Mouse (Mus musculus) kidney, embryonic 16.5 days (tissue): ENCODE measurements around the gene Nxn. TPM values are rescaled to one million over a fixed set of nuclear protein-coding genes. Genes with fewer than 3 reads are reported as not detected.

Experiments
- ATAC-seq: fragments of 200-750 bp; cut with Nextera tagmentation; 2 replicates; pipeline ENCODE4 v1.8.0; 2017; ENCODE audit warnings: moderate TSS enrichment; ENCODE audit not compliant: low FRiP score, low TSS enrichment
- H3K27ac ChIP-seq: fragments of 300-500 bp; sonication (generic); 2 replicates; pipeline ENCODE4 v1.5.1; 2014; ENCODE audit warnings: low read length
- H3K27me3 ChIP-seq: fragments of 300-500 bp; sonication (generic); 2 replicates; pipeline ENCODE4 v1.6.1; 2014; ENCODE audit warnings: low read length, control low read depth, mixed read lengths; ENCODE audit not compliant: insufficient read depth
- H3K36me3 ChIP-seq: fragments of 300-500 bp; sonication (generic); 2 replicates; pipeline ENCODE4 v1.6.1; 2014; ENCODE audit warnings: low read length, control low read depth, mixed read lengths; ENCODE audit not compliant: insufficient read depth
- H3K4me1 ChIP-seq: fragments of 300-500 bp; sonication (generic); 2 replicates; pipeline ENCODE4 v1.6.1; 2014; ENCODE audit warnings: low read length, control low read depth, mixed read lengths; ENCODE audit not compliant: insufficient read depth
- H3K4me2 ChIP-seq: fragments of 300-500 bp; sonication (generic); replicated peaks from 2 replicates; pipeline ENCODE4 v1.6.1; 2014; ENCODE audit warnings: low read depth, low read length
- H3K4me3 ChIP-seq: fragments of 300-500 bp; sonication (generic); 2 replicates; pipeline ENCODE4 v1.5.1; 2014; ENCODE audit warnings: mild to moderate bottlenecking, low read length
- H3K9ac ChIP-seq: fragments of 300-500 bp; sonication (generic); replicated peaks from 2 replicates; pipeline ENCODE4 v1.6.1; 2014; ENCODE audit warnings: low read length
- H3K9me3 ChIP-seq: fragments of 300-500 bp; sonication (generic); 2 replicates; pipeline ENCODE4 v1.6.1; 2016; ENCODE audit warnings: low read length, control low read depth
- WGBS: fragments of 180-500 bp; shearing (Covaris S2); extraction: QIAGEN DNeasy Blood & Tissue Kit; methylation state at CpG from one replicate; pipeline ENCODE4 v1.1.7; 2014; 5-methylcytosine and 5-hydroxymethylcytosine counted together
- polyA plus RNA-seq: library from polyadenylated mRNA; unstranded; fragments of >200 nt; fragmentation: Nextera tagmentation; extraction: Ambion mirVana; gene quantifications from 2 replicates; pipeline ENCODE4 v1.2.1, GENCODE M21; 2015

The Nxn gene
- polyA plus RNA-seq, 1 experiment from 2014 or later: 26.9 TPM

- no peak overlapping the region for H3K9ac ChIP-seq
- H3K4me3 ChIP-seq: no peak overlapping the region
- H3K36me3 ChIP-seq: no peaks in the 10 kb centered on the region
- no peak overlapping the region for H3K4me2 ChIP-seq
- WGBS: 32% methylated on average over 2 of the region's 2 CpGs
- H3K27me3 ChIP-seq: no peaks in the 10 kb centered on the region
- H3K9me3 ChIP-seq: no peaks in the 10 kb centered on the region
- ATAC-seq: no peak
- H3K27ac ChIP-seq: no peak overlapping the region
- peaks cover 44% of the 10 kb centered on the region for H3K4me1 ChIP-seq
Measured at GRCm38 (mm10) chr11:76328522-76329290, 70.2 kb downstream of the Nxn start.

DNA sequence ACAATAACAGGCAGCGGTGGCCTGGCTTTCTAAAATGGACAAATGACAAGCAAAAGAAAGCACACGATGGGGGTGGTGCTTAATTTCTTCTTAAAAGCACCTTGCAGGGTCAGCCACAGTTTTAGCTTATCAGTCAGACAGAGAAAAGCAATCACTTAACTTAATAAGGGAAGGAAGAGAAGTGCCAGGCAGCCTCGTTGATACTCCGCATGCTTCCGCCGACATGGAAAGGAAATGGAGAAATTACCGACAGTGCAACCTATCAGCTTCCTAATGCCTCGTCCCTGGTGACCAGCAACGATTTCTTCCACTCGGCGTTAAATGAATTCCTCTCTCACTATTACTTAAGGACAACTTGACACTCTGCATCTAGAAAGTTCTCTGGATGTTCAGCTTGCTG, 70.9 kb downstream of the Nxn start:
- Histone ChIP-seq H3K4me3 (no peak overlapping the region), H3K36me3 (no peaks in the 10 kb centered on the region), H3K4me1 (peaks cover 46% of the 10 kb centered on the region), H3K9me3 (no peaks in the 10 kb centered on the region), H3K9ac (0 out of 2 replicates have a peak overlapping the region, but pooled peaks have one; percentile 3), H3K27ac (no peak overlapping the region), H3K27me3 (no peaks in the 10 kb centered on the region), H3K4me2 (no peak overlapping the region)
- ATAC-seq: no peak
- 51% methylated on average over 11 of the region's 11 CpGs for WGBS

- Histone ChIP-seq H3K27ac (no peak overlapping the region), H3K9me3 (no peaks in the 10 kb centered on the region), H3K27me3 (no peaks in the 10 kb centered on the region), H3K4me1 (peaks cover 50% of the 10 kb centered on the region), H3K9ac (no peak overlapping the region), H3K4me2 (no peak overlapping the region), H3K36me3 (no peaks in the 10 kb centered on the region), H3K4me3 (no peak overlapping the region)
- no peak for ATAC-seq
- 77% methylated on average over 6 of the region's 6 CpGs for WGBS
Measured at GRCm38 (mm10) chr11:76326672-76327071, 72.3 kb downstream of the Nxn start.

GRCm38 (mm10) chr11:76326051-76326450, 72.9 kb downstream of the Nxn start:
- H3K9ac ChIP-seq: no peak overlapping the region
- H3K27ac ChIP-seq: no peak overlapping the region
- H3K9me3 ChIP-seq: no peaks in the 10 kb centered on the region
- no peak overlapping the region for H3K4me3 ChIP-seq
- H3K36me3 ChIP-seq: no peaks in the 10 kb centered on the region
- no peak overlapping the region for H3K4me2 ChIP-seq
- no peak for ATAC-seq
- 92% methylated on average over 2 of the region's 2 CpGs for WGBS
- no peaks in the 10 kb centered on the region for H3K27me3 ChIP-seq
- peaks cover 52% of the 10 kb centered on the region for H3K4me1 ChIP-seq

DNA sequence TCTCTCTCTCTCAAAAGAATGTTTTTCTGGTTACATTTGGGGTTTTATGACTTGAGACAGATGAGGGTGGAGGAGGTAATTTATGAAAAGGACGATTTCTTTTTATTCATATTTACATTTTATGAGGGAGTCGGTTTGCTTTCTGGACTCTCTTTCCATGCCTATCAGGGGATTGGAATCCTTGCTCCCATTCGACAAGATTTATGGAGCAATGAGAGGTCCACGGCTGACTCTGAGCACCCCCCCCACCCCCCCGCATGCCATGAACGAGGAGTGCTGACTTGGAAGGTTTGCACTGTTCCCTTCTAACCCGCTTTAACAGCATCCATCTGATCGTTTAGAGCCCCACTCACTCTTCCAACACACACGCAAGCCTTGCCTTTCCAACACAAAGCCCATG, 74.1 kb downstream of the Nxn start:
- ATAC-seq: no peak
- Histone ChIP-seq H3K4me1 (peaks cover 57% of the 10 kb centered on the region), H3K36me3 (no peaks in the 10 kb centered on the region)

DNA sequence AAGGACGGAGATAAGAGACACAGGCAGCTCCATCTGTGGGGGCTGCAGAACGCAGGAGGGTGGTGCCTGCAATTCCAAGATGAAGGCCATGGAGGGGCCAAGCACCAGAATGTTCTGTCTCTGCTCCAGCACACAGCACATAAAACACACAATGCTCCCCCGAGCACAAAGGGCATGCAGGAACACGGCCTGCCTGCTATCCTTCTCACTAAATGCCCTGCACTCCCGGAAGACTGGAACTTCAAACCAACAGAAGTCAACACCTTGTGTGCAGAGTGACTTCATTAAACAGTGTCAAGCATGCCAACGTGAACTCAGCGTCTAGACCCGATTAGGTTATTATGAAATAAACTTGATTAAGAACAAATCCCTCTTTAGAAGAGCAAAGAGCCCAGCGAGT, 74.7 kb downstream of the Nxn start:
- no peak overlapping the region for H3K9ac ChIP-seq
- peak overlapping the region; percentile 51; the same call in 1 of the 2 replicates for H3K27ac ChIP-seq
- no peaks in the 10 kb centered on the region for H3K9me3 ChIP-seq
- H3K4me1 ChIP-seq: peaks cover 57% of the 10 kb centered on the region
- no peaks in the 10 kb centered on the region for H3K27me3 ChIP-seq
- H3K36me3 ChIP-seq: no peaks in the 10 kb centered on the region
- ATAC-seq: no peak
- no peak overlapping the region for H3K4me2 ChIP-seq
- 42% methylated on average over 9 of the region's 9 CpGs for WGBS
- H3K4me3 ChIP-seq: no peak overlapping the region

More for the DNA sequence above, 74.1 kb downstream of the Nxn start:
- no peaks in the 10 kb centered on the region for H3K27me3 ChIP-seq
- no peak overlapping the region for H3K4me3 ChIP-seq
- H3K27ac ChIP-seq: no peak overlapping the region
- 23% methylated on average over 9 of the region's 9 CpGs for WGBS
- no peak overlapping the region for H3K4me2 ChIP-seq
- H3K9ac ChIP-seq: no peak overlapping the region
- H3K9me3 ChIP-seq: no peaks in the 10 kb centered on the region

GRCm38 (mm10) chr11:76322939-76323338, 76.0 kb downstream of the Nxn start:
- no peaks in the 10 kb centered on the region for H3K36me3 ChIP-seq
- ATAC-seq: no peak
- 63% methylated on average over 5 of the region's 5 CpGs for WGBS
- no peak overlapping the region for H3K4me2 ChIP-seq
- H3K27ac ChIP-seq: 0 out of 2 replicates have a peak overlapping the region, but pooled peaks have one; percentile 11
- H3K9me3 ChIP-seq: no peaks in the 10 kb centered on the region
- no peaks in the 10 kb centered on the region for H3K27me3 ChIP-seq
- peaks cover 47% of the 10 kb centered on the region for H3K4me1 ChIP-seq
- no peak overlapping the region for H3K4me3 ChIP-seq
- H3K9ac ChIP-seq: no peak overlapping the region

DNA sequence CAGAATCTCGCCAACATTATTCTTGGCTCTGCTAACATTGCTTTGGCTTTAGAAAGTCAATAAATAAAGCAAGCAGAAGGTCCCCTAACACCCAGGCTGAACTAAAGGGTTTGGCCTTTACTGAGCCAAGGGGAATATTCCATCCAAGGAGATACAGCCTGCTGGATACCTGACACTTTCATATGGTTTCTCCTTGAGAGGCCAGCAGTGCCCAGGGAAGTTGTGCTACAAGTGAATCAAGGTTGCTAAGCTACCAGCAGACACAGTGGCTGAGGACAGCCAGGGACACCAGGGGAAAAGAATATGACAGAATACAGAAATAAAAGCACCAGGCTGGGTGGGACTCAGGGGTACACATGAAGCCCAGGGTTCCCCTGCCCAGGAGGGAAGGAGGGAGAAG, 76.9 kb downstream of the Nxn start:
- Histone ChIP-seq H3K27ac (no peak overlapping the region), H3K36me3 (no peaks in the 10 kb centered on the region), H3K4me2 (no peak overlapping the region), H3K4me1 (peaks cover 43% of the 10 kb centered on the region), H3K9ac (no peak overlapping the region), H3K4me3 (no peak overlapping the region), H3K9me3 (no peaks in the 10 kb centered on the region), H3K27me3 (no peaks in the 10 kb centered on the region)
- WGBS: 68% methylated on average over 1 of the region's 1 CpGs
- ATAC-seq: no peak

DNA sequence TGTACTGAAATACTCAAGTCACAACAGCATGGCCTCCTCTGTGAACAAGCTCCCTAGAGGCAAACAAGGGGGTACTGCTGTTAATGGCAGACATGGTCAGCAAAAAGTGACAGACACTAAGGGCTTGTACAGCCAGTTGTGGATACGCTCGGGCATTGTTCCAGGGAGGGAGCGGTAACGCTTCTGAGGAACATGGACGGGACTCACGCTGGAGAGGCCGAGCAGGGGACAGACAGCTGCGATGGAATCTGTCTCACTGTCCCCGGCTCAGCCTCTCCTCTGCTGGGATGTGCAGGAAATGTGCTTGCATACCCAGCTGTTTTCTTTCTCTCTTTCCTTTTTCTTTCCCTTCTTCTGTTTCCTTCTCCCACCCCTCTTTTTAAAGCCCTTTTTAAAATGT, 78.5 kb downstream of the Nxn start:
- no peak for ATAC-seq
- Histone ChIP-seq H3K4me1 (peaks cover 42% of the 10 kb centered on the region), H3K9ac (no peak overlapping the region), H3K4me3 (no peak overlapping the region), H3K27me3 (no peaks in the 10 kb centered on the region), H3K27ac (no peak overlapping the region), H3K4me2 (no peak overlapping the region), H3K36me3 (no peaks in the 10 kb centered on the region), H3K9me3 (no peaks in the 10 kb centered on the region)
- 84% methylated on average over 9 of the region's 9 CpGs for WGBS

GRCm38 (mm10) chr11:76319714-76320435, 79.1 kb downstream of the Nxn start:
- no peak overlapping the region for H3K4me2 ChIP-seq
- H3K9ac ChIP-seq: no peak overlapping the region
- ATAC-seq: 0 out of 2 replicates have a peak, but pooled peaks have one; percentile 20
- H3K27me3 ChIP-seq: no peaks in the 10 kb centered on the region
- 64% methylated on average over 9 of the region's 9 CpGs for WGBS
- no peak overlapping the region for H3K27ac ChIP-seq
- peaks cover 36% of the 10 kb centered on the region for H3K4me1 ChIP-seq
- no peak overlapping the region for H3K4me3 ChIP-seq
- no peaks in the 10 kb centered on the region for H3K36me3 ChIP-seq
- H3K9me3 ChIP-seq: no peaks in the 10 kb centered on the region
